Mouse (Mus musculus) gastrocnemius, postnatal 25 days (tissue): ENCODE measurements at regions not wholly inside any gene's neighbourhood (a gene's known extent, or its start where the extent isn't known, plus 50 kb on each side); places are given as distances from the start of the nearest gene placed in this dataset.

ENCODE experiments used
- DNase-seq: peaks from one replicate; pipeline ENCODE4 v3.0.0; 2022

DNA sequence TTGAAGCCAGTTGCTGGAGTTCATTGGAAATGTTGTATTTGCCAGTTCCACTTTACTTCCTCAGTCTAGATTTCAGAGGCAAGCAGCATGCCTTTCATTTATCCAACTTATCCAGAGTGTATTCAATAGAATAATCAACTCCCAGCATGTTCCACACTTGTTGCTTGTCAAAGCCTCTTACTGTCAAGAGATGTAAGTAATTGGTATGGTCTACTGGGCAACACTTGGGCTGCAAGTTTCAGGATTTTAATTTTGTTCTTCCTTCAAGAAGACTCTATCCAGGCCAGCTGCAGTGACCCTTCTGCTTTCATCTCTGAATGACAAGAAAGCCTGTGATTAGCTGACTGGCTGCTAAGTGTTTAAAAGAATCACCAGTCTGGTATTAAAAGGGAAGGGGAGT is 3131.6 kb upstream of the Lrrc6 start:
- DNase-seq, result no peak

- DNase-seq, result no peak
Measured at GRCm38 (mm10) chr15:69617998-69618397, 3117.3 kb upstream of the Lrrc6 start.

- no peak for DNase-seq
Measured at GRCm38 (mm10) chr15:69614048-69614447, 3113.3 kb upstream of the Lrrc6 start.

DNA sequence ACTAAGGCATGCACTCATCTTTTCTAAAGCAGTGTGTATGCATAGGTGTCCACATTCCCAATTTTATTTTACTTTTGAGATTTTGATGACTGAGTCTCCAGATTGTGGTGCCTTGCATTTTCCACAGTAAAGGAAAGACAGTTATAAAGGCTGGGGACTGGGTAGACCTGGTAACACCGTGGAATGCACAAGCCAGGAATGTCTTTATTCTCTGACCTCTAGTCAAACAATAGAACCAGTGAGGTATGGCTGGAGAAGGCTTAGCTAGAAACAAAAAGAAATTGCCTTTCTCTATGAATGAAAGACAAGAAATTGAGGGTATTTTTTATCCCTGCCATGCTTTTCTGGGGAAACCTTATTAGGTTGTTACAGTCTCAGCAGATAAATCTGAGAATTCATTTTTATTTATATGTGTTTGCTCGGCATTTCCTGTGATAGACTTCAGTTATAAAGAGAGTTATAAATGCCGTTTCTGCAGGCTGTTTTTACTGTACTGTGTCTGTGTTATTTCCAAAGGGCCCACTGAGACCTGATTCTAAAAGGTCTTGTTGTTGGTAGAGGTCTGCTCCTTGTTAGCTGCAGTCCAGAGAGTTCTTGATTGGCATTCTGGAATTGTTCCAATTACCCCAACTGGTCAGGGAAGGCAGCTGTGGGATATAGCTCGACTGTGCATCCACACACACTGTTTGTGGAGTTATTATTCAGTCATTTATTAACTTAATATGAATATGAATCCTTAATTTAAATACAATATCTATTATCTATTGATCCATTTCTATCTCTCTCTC is 3090.7 kb upstream of the Lrrc6 start:
- no peak for DNase-seq

GRCm38 (mm10) chr15:69588084-69588483 is 3087.4 kb upstream of the Lrrc6 start:
- no peak for DNase-seq

DNA sequence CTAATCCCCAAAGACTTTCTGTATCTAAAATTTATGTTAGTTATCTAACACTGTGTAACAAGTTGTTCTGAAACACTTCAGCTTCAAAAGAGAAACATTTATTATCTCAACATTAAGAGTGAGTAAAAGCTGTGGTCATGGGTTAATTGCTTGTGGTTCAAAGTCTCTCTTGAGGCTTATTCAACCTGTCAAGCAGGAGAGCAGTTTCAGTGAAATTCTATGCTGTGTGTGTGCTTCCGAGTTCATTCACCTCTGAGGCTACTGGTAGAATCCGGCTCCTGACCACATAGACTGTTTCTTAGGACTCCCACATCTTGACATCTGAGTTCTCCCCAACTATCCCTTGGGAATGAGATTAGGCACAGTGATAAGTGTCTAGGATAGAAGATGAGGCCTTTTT is 3076.0 kb upstream of the Lrrc6 start:
- DNase-seq, result no peak

DNA sequence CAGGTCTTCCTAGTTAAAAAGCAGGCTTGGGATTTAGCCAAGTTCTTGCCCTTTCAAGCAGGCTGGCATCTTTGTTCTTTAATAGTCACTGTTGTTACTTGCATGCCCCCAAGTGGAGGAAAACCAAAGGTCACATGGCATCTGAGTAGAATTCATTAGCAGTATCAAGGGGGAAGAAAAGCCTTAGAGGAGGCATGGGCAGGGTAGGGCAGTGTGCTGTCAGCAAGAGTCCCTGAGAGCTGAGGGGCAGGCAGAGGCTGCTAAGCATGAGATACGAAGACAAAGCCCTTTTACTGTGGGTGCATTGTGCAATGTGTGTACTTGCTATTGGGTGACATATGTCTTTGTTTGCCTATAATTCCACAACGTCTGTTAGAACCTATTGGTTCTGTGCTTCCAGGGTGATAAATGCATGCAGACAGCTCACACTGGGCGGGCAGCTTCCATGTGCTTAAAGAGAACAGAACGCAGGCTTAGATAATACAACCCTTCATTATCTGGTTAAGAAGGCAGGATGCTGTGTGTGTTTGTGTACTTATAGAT is 3075.0 kb upstream of the Lrrc6 start:
- no peak for DNase-seq

DNA sequence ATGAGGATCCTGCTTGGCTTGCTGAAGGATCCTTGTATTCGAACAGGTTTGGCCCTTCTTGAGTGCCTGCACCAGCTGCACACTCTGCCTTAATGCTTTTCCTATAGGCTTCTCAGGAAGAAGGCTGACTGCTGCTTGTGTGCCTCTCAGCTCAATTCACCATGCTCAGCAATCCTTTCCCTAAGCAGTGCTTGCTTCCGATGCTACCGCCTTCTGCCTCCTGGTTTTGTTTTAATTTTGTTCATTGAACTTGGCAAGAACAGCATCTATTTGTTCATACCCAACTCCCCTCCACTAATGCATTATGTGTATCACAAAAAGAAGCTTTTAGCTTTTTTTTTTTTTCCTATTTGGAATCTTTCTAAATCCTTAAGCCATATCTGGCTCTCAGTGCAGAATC is 3053.5 kb upstream of the Lrrc6 start:
- no peak for DNase-seq

DNA sequence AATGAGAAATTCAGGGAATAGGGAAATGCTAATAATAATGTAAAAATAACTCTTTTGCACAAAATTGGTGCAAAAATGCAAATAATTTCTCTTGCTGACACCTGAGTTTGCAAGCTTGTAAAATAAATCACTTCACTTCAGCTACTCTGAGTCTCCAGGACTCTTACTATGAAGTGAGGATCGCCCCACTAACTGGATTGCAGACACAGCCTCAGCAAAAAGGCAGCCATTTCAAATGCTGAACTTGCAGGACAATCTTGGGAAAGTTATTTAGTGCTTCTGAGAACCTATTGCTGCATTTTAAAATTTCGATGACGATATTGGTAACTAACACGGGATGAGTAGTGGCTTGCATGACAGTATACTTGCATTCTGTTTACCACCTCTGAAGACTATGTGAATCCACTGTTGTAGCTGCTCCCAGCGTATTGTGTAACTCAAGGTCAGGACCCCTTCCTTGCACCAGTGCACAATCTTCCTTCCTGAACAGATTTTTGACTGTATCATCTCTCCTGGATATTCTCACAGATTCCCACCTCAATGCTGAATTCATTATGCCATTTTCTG is 3051.4 kb upstream of the Lrrc6 start:
- no peak for DNase-seq

DNA sequence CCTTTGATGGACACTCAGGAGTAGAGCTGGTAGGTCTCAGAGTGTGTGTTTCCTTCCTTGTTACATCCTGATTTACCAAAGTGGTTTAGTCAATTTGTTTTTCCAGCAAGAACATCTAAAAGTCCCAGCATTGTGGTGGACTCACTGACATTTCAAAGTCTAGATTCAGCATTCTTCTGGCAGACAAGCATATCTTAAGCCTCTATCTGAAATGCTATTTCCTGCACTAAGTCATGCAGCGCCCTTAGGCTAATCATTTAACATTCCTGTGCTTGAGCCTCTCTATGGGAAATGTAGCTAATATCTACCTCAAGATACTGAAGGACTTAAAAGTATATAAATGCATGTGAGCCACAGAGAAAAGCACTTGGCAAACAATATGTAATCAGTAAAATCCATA is 3050.3 kb upstream of the Lrrc6 start:
- DNase-seq, result no peak

- DNase-seq, result no peak
Measured at GRCm38 (mm10) chr15:69526441-69527094, 3025.9 kb upstream of the Lrrc6 start.

GRCm38 (mm10) chr15:69484421-69485074 is 2983.8 kb upstream of the Lrrc6 start:
- DNase-seq, result no peak

DNA sequence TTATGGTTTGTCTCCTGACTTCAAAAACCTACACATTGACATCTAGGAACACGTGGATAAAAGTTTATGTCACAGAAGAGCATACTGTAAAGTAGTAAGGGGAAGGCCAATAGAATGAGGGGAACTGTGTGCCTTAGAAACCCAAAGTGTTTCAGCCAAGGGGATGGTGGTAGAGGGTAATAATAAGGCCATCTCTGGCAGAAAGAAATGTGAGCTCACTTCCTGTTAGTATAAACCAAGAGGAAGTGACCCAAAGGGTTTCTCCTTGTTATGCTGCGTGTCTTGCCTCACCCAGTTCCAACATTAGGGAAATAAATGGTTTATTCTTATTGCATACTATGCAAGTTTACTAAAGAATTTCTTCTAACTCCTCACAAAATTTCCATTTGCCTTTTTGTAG is 2982.4 kb upstream of the Lrrc6 start:
- no peak for DNase-seq

GRCm38 (mm10) chr15:69481087-69481486 is 2980.4 kb upstream of the Lrrc6 start:
- DNase-seq, result no peak

GRCm38 (mm10) chr15:69477050-69477449 is 2976.3 kb upstream of the Lrrc6 start:
- no peak for DNase-seq

DNA sequence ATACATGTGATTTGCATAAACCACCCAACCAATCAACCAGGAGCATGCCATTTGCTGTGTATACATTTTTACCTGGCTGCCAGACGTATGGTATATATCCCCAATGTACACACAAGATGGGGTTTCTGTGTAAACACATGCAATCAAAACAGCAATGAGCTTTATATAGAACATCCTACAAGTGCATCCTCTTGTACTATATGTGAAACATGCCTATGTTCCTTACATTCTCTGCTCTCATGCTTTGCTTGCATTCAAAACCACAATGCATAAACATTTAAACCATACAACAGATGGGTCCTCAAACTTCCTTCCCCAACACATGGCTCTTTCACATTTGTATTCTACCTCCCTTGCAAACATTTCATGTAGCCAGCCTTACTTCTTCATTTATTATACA is 2968.9 kb upstream of the Lrrc6 start:
- DNase-seq, result no peak

DNA sequence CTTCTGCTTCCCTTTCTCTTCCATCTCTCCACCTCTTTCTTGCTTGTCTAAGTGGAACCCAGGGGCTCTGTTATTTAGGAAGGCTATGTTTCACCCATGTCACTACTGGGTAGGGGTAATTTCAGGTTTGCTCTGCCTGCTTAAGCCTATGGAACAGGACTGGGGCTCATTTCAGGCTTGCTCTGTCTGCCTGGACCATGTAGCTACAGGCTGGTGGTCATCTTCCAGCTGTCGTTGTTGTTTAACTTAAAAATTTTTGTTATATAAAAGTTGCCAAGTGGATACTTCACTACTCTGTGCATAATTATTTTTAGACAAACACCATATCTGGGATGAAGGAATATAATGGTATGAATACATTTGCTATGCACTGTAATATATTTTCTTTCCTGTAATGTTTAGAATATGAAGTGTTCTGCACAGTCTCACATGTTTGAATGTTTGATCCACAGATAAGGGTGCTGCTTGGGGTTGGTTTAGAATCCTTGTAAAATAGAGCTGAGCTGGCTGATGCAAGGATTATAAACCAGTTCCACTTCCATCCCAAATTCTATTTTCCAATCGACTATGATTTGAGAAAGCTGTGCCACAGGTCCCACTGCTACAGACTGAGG is 2960.0 kb upstream of the Lrrc6 start:
- no peak for DNase-seq

DNA sequence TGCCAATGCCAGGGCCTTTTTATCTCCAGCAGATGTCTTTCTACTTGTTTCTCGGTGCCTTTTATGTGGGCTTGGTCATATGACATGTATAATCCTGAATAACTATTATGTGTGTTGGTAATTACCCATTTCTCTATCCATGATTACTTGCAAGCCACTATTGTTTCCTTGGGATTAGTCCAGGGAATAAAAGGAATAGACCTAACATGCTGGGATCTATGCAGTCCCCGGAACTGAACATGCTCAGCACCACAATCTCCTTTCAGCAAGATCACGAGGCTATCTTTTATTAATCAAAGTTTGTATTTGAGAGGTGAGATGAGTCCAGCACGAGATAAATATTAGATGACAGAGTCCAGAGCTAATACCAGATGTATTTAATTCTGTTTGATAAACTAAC is 2956.8 kb upstream of the Lrrc6 start:
- no peak for DNase-seq

GRCm38 (mm10) chr15:69456191-69456770 is 2955.6 kb upstream of the Lrrc6 start:
- no peak for DNase-seq

DNA sequence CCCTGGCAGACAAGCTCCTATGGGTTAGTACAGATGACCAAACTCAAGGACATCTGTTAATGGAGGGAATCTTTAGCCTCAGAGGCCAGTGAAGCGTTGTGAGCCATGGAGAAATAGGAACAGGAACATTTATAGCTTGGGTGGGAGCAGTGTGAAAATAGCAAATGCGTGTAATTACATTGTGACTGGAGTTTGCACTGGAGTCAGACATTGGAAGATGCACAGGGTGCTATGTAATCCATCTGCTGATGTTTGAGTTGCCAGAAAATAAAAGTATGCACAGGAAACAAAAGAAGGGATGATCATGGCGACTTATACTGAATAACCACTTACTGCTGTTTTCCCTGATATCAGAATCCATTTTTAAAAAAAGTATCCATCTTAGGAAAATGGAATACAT is 2940.3 kb upstream of the Lrrc6 start:
- DNase-seq, result no peak

- no peak for DNase-seq
Measured at GRCm38 (mm10) chr15:69413531-69414011, 2912.9 kb upstream of the Lrrc6 start.

GRCm38 (mm10) chr15:69389575-69389974 is 2888.9 kb upstream of the Lrrc6 start:
- DNase-seq, result no peak
